Mouse (Mus musculus): ENCODE data around the gene Sh3bp4. TPM values are rescaled to one million over a fixed set of nuclear protein-coding genes. Genes with fewer than 3 reads are reported as not detected.

Gene Sh3bp4
- polyA plus RNA-seq, 1 experiment from 2014 or later = 17.0 TPM

- peaks cover 8% of the 10 kb centered on the region; the same call in 1 of the 2 replicates for H3K4me1 ChIP-seq (replicated peaks)
- no peak for ATAC-seq
- no peaks in the 10 kb centered on the region for H3K27me3 ChIP-seq (replicated peaks)
- no peaks in the 10 kb centered on the region for H3K36me3 ChIP-seq
- H3K4me2 ChIP-seq (replicated peaks) = no peak overlapping the region
- H3K9me3 ChIP-seq = no peaks in the 10 kb centered on the region
- no peak overlapping the region for H3K4me3 ChIP-seq (replicated peaks)
- H3K9ac ChIP-seq = no peak overlapping the region
- WGBS = 85% methylated on average over 6 of the region's 6 CpGs
- no peak overlapping the region for H3K27ac ChIP-seq
Observed at GRCm38 (mm10) chr1:89184111-89184785, 114.0 kb downstream of the Sh3bp4 start.

- H3K4me2 ChIP-seq (replicated peaks) = no peak overlapping the region
- no peak for ATAC-seq
- no peaks in the 10 kb centered on the region for H3K9me3 ChIP-seq
- H3K27me3 ChIP-seq (replicated peaks) = no peaks in the 10 kb centered on the region
- no peaks in the 10 kb centered on the region for H3K36me3 ChIP-seq
- H3K4me1 ChIP-seq (replicated peaks) = peaks cover 8% of the 10 kb centered on the region; the same call in 1 of the 2 replicates
- no peak overlapping the region for H3K9ac ChIP-seq
- H3K4me3 ChIP-seq (replicated peaks) = no peak overlapping the region
- no peak overlapping the region for H3K27ac ChIP-seq
Observed at GRCm38 (mm10) chr1:89184839-89185238, 114.6 kb downstream of the Sh3bp4 start.

DNA sequence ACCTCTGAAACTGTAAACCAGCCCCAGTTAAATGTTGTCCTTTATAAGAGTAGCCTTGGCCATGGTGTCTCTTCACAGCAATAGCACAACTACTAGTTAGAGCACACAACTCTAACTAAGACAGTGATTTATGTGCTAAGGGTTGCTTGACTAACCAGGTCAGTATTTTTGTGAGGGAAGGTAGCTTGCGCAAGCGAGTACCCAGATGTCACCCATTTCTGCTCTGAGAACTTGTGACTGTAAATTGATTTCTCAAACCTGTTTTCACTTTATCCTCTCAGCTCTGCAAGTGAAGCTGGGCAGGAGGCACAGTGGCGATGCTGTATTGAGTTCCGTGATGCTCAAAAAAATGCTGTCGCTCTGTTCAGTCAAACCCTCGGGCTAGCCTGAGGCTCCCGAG is 117.2 kb downstream of the Sh3bp4 start:
- H3K4me1 ChIP-seq (replicated peaks) = peaks cover 13% of the 10 kb centered on the region; the same call in 1 of the 2 replicates
- H3K9ac ChIP-seq = no peak overlapping the region
- H3K36me3 ChIP-seq = no peaks in the 10 kb centered on the region
- no peaks in the 10 kb centered on the region for H3K27me3 ChIP-seq (replicated peaks)
- no peak overlapping the region for H3K4me2 ChIP-seq (replicated peaks)
- H3K27ac ChIP-seq = no peak overlapping the region
- ATAC-seq = no peak
- no peak overlapping the region for H3K4me3 ChIP-seq (replicated peaks)
- 90% methylated on average over 7 of the region's 7 CpGs for WGBS
- no peaks in the 10 kb centered on the region for H3K9me3 ChIP-seq

DNA sequence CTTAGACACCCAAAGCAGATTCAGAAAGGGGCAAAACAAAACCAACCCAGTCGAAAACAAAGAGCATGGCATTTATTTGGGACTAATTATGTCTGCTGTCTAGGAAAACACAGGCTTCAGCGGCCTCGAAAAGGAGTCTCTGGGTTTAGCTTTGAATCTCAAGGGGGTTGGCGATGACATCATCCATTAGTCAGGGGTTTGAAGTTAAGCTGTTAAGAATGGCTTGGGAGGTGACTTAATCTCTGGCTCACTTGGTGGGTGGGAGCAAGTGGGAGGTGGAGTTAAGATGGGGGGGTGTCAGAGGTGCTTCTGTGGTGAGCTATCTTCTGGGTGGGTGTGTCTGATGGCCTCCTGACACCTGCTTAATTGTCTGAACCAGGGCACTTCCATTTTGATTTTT is 117.9 kb downstream of the Sh3bp4 start:
- 57% methylated on average over 4 of the region's 4 CpGs for WGBS
- Histone ChIP-seq H3K27ac (no peak overlapping the region), H3K4me1 (replicated peaks) (peaks cover 13% of the 10 kb centered on the region; the same call in 1 of the 2 replicates), H3K4me2 (replicated peaks) (no peak overlapping the region), H3K9ac (no peak overlapping the region), H3K27me3 (replicated peaks) (no peaks in the 10 kb centered on the region), H3K9me3 (no peaks in the 10 kb centered on the region), H3K4me3 (replicated peaks) (no peak overlapping the region), H3K36me3 (no peaks in the 10 kb centered on the region)
- ATAC-seq = no peak

DNA sequence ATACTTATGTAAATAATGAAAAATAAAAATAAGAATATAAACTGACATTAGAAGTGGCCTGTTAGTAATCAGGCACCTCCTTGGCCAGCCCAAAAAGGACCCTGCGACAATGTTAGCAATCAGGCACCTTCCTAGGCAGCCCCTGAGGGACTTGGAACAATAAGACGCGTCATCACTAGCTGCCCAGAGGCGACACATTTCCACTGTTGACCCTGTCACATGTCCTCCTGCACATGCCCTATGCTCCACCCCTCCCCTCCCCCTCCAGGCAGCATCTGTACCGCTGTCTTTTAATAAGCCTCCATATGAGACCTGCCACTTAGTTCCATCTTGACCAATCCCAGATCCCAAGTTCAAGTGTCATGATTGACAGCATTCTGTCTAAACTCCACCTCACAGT is 119.0 kb downstream of the Sh3bp4 start:
- no peak for ATAC-seq
- Histone ChIP-seq H3K27ac (no peak overlapping the region), H3K4me2 (replicated peaks) (no peak overlapping the region), H3K4me1 (replicated peaks) (peaks cover 5% of the 10 kb centered on the region; the same call in 1 of the 2 replicates), H3K27me3 (replicated peaks) (no peaks in the 10 kb centered on the region), H3K4me3 (replicated peaks) (no peak overlapping the region), H3K9ac (no peak overlapping the region), H3K36me3 (no peaks in the 10 kb centered on the region), H3K9me3 (no peaks in the 10 kb centered on the region)
- 76% methylated on average over 5 of the region's 5 CpGs for WGBS

GRCm38 (mm10) chr1:89190621-89191020 is 120.4 kb downstream of the Sh3bp4 start:
- Histone ChIP-seq H3K36me3 (no peaks in the 10 kb centered on the region), H3K27me3 (replicated peaks) (no peaks in the 10 kb centered on the region), H3K27ac (no peak overlapping the region), H3K4me3 (replicated peaks) (no peak overlapping the region), H3K4me1 (replicated peaks) (peaks cover 8% of the 10 kb centered on the region; the same call in 1 of the 2 replicates), H3K4me2 (replicated peaks) (no peak overlapping the region), H3K9ac (no peak overlapping the region), H3K9me3 (no peaks in the 10 kb centered on the region)
- 27% methylated on average over 7 of the region's 7 CpGs for WGBS
- ATAC-seq = no peak

DNA sequence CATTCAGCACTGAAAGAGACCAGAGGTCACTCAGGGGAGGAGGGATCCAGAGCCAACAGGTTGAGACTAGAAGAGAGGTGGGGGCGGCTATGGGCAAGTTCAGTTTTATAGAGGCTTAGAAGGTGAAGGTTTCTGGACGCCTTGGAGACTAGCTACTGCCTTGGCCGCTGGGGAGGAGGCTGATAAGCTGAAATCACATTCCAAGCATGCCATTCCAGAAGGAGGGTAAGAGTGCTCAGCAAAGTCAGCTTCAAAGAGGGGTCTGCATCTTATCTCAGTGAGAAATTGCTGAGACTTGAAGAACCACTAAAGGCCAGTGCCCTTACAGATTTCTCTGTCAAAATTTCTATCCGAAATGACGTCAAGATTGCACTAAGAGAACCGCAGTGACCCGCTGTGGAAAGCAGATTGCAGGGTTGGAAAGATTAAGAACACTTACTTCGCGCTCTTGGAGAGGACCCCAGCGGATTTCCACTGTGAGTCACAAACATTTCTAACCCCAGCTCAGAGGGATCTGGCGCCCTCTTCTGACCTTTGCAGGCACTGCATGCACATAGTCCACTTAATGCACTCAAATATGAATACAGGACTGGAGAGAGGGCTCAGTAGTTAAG is 121.0 kb downstream of the Sh3bp4 start:
- H3K4me3 ChIP-seq (replicated peaks) = no peak overlapping the region
- no peaks in the 10 kb centered on the region for H3K36me3 ChIP-seq
- no peaks in the 10 kb centered on the region for H3K27me3 ChIP-seq (replicated peaks)
- ATAC-seq = peak; percentile 62
- 9% methylated on average over 11 of the region's 11 CpGs for WGBS
- no peak overlapping the region; the same call in 1 of the 2 replicates for H3K4me2 ChIP-seq (replicated peaks)
- H3K9me3 ChIP-seq = no peaks in the 10 kb centered on the region
- peak overlapping the region; percentile 34; the same call in 1 of the 2 replicates for H3K27ac ChIP-seq
- peaks cover 8% of the 10 kb centered on the region; the same call in 1 of the 2 replicates for H3K4me1 ChIP-seq (replicated peaks)
- H3K9ac ChIP-seq = no peak overlapping the region

GRCm38 (mm10) chr1:89192536-89193220 is 122.5 kb downstream of the Sh3bp4 start:
- no peak overlapping the region for H3K27ac ChIP-seq
- WGBS = 74% methylated on average over 11 of the region's 11 CpGs
- no peak overlapping the region for H3K4me2 ChIP-seq (replicated peaks)
- ATAC-seq = no peak
- H3K4me3 ChIP-seq (replicated peaks) = no peak overlapping the region
- no peak overlapping the region for H3K9ac ChIP-seq
- no peaks in the 10 kb centered on the region for H3K27me3 ChIP-seq (replicated peaks)
- no peaks in the 10 kb centered on the region for H3K36me3 ChIP-seq
- peaks cover 8% of the 10 kb centered on the region; the same call in 1 of the 2 replicates for H3K4me1 ChIP-seq (replicated peaks)
- no peaks in the 10 kb centered on the region for H3K9me3 ChIP-seq

GRCm38 (mm10) chr1:89193576-89193975 is 123.4 kb downstream of the Sh3bp4 start:
- WGBS = 76% methylated on average over 7 of the region's 7 CpGs
- Histone ChIP-seq H3K9ac (no peak overlapping the region), H3K27ac (no peak overlapping the region), H3K36me3 (no peaks in the 10 kb centered on the region), H3K4me1 (replicated peaks) (peaks cover 8% of the 10 kb centered on the region; the same call in 1 of the 2 replicates), H3K9me3 (no peaks in the 10 kb centered on the region), H3K27me3 (replicated peaks) (no peaks in the 10 kb centered on the region), H3K4me3 (replicated peaks) (no peak overlapping the region), H3K4me2 (replicated peaks) (no peak overlapping the region)
- no peak for ATAC-seq

- H3K9ac ChIP-seq = no peak overlapping the region
- no peaks in the 10 kb centered on the region for H3K36me3 ChIP-seq
- 51% methylated on average over 12 of the region's 12 CpGs for WGBS
- ATAC-seq = peak; percentile 84
- no peak overlapping the region for H3K4me3 ChIP-seq (replicated peaks)
- no peaks in the 10 kb centered on the region for H3K27me3 ChIP-seq (replicated peaks)
- no peaks in the 10 kb centered on the region for H3K9me3 ChIP-seq
- H3K27ac ChIP-seq = no peak overlapping the region
- H3K4me2 ChIP-seq (replicated peaks) = no peak overlapping the region
- peaks cover 7% of the 10 kb centered on the region; the same call in 1 of the 2 replicates for H3K4me1 ChIP-seq (replicated peaks)
Observed at GRCm38 (mm10) chr1:89195827-89196712, 125.9 kb downstream of the Sh3bp4 start.

All from intestine, embryonic 15.5 days (tissue).